Mouse (Mus musculus) C2C12 (cell line): Measurements from ENCODE around the gene Slc25a39.

Experiments used
- CEBPB ChIP-seq: IDR thresholded peaks from one replicate; pipeline ENCODE4 v1.6.1; 2011; ENCODE audit warnings: low read depth, mild to moderate bottlenecking, control low read depth, moderate library complexity
- CTCF ChIP-seq: IDR thresholded peaks from one replicate; pipeline ENCODE4 v1.5.1; 2011; ENCODE audit not compliant: control insufficient read depth, insufficient read depth, insufficient read length
- FOSL1 ChIP-seq: IDR thresholded peaks from one replicate; pipeline ENCODE4 v1.8.0; 2011; ENCODE audit warnings: mild to moderate bottlenecking, low read length; ENCODE audit not compliant: poor library complexity, insufficient read depth, severe bottlenecking
- MAX ChIP-seq: IDR thresholded peaks from one replicate; pipeline ENCODE4 v1.6.1; 2011; ENCODE audit warnings: mild to moderate bottlenecking, control low read depth
- MYOD1 ChIP-seq: IDR thresholded peaks from one replicate; pipeline ENCODE4 v1.6.1; 2011; ENCODE audit warnings: low read depth; ENCODE audit not compliant: control insufficient read depth, insufficient read length
- MYOG ChIP-seq: IDR thresholded peaks from one replicate; pipeline ENCODE4 v1.6.1; 2011; ENCODE audit not compliant: control insufficient read depth, insufficient read length; ENCODE audit errors: extremely low read depth
- USF1 ChIP-seq: IDR thresholded peaks from one replicate; pipeline ENCODE4 v1.6.1; 2011; ENCODE audit warnings: low read depth, mild to moderate bottlenecking, control low read depth, moderate library complexity

GRCm38 (mm10) chr11:102443740-102444139 lies 36.0 kb upstream of the Slc25a39 start:
- no peak for TF ChIP-seq CTCF
- no peak for TF ChIP-seq CEBPB
- TF ChIP-seq MAX, result no peak
- TF ChIP-seq MYOD1, result no peak
- TF ChIP-seq MYOG, result no peak
- no peak for TF ChIP-seq USF1
- TF ChIP-seq FOSL1, result no peak
